Mouse (Mus musculus) brain, embryonic 18.5 days (tissue): ENCODE measurements at regions not wholly inside any gene's neighbourhood (a gene's known extent, or its start where the extent isn't known, plus 50 kb on each side); places are given as distances from the start of the nearest gene placed in this dataset.

Experiments used
- DNase-seq: peaks from one replicate; pipeline ENCODE4 v3.0.0-alpha.2; 2012; ENCODE audit warnings: low read depth, low spot score

DNA sequence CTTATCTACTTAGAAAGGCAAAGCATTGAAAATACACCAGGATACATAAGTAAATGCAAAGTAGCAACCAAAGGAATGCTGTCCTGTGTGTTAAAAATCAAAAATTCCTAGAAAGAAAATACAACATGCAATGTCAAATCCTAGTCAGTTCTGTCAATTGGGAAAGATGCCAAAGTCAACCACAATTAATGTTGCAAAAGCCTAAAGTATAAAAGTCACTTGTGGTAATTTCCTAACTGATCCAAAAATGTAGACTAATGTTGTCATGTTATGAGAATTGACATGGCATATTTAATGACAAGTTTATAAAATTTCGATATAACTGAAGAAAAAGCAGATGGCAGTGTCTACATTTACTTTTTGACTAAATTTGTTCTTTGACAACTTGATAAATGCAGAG is 822.8 kb downstream of the Adgrl2 start:
- peak; percentile 54 for DNase-seq

- DNase-seq = no peak
Observed at GRCm38 (mm10) chr3:148159059-148159458, 831.3 kb downstream of the Adgrl2 start.

DNA sequence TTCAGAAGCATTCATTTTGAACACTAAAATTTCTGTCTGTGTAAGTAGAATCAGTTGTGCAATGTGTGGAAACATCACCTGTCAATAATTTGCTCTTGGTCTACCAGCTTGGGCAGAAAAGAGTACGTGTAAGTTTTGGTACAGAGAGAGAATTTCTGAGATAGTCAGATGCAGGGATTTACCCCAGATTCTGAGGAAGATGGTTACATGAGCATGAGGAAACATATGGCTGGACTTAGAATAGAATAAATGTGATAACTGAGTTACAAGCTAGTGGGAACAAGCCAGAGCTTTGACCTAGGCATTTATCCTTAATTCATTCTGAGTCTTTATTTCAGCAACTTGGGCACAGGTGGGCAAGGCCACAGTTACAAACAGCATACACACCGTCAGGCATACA is 831.8 kb downstream of the Adgrl2 start:
- no peak for DNase-seq

DNA sequence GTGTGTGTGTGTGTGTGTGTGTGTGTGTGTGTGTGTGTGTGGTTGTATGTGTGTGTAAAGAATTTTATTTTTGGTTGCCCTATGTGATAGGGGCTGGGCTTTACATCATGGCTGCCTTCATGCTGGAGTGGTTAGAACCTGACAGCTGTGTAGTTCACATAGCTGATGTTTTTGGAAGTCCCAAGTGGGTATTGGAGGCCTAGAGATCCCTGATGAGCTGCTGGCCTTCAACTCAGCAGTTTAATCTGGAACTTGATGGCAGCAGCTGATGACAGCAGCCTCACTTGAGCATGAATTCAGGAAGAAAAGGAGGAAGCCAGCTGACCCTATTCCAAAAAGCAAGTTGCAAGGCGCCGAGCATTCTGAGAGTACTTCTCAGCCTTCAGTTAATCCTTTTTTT is 846.6 kb downstream of the Adgrl2 start:
- DNase-seq = no peak

DNA sequence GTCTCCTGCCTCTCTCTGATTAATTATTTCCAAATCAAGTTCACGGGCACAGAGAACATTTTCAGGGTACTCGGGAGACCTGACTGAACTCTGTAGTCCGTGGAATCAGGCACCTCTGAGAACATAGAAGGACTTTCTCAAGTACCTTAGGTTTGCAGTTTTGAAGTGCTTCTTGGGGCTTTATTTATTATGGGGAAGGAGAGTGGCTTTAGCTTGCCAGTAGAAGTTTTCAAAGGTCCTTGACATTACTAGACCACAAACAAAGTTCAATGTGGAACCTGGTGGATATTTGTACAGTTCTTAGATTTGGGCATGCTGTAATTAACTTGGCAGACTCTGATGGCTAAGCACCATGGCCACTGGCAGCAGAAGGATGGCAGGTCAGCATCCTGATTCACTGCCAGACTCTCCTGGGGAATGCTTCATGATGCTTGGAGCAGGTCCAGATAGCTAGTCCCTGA is 853.5 kb downstream of the Adgrl2 start:
- DNase-seq = no peak

DNA sequence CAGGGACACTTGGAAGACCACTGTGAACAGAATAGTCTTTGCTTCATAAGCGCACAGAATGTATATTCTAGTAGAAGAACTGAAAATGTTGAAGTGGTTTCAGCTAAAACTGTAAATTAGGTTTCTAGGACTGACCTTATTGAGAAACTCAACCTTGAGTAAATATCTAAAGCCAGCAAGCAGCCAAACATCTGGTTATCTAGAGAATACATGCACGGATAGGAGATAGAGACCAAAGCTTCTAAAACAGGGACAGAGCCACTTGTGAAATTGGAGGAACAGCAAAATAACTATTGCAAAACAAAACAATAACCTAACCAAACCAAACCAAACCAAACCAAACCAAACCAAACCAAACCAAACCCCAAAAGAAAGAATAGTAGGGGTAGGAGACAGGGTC is 855.7 kb downstream of the Adgrl2 start:
- DNase-seq = no peak

DNA sequence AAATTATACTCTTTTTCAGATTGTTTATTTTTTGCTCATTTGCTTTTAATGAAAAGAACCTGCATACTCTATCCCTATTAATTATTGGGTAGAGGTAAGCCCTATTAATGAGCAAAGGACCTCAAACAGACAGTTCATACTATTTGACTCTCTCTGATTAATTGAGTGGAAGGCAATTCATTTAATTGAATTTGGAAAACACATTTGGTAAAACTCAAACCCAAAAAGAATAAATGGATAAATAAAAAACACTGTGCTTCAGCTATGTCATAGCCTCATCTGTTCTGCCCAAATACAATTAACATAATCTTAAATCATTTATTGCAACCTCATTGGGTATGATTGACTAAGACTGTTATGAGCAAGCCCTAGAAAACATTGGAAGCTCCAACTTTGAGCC is 874.8 kb downstream of the Adgrl2 start:
- DNase-seq = no peak

- DNase-seq = no peak
Observed at GRCm38 (mm10) chr3:148112204-148112603, 878.2 kb downstream of the Adgrl2 start.

- DNase-seq = no peak
Observed at GRCm38 (mm10) chr3:148107031-148107430, 883.3 kb downstream of the Adgrl2 start.

GRCm38 (mm10) chr3:148093930-148094329 is 896.4 kb downstream of the Adgrl2 start:
- no peak for DNase-seq

- DNase-seq = no peak
Observed at GRCm38 (mm10) chr3:148075841-148076240, 914.5 kb downstream of the Adgrl2 start.

DNA sequence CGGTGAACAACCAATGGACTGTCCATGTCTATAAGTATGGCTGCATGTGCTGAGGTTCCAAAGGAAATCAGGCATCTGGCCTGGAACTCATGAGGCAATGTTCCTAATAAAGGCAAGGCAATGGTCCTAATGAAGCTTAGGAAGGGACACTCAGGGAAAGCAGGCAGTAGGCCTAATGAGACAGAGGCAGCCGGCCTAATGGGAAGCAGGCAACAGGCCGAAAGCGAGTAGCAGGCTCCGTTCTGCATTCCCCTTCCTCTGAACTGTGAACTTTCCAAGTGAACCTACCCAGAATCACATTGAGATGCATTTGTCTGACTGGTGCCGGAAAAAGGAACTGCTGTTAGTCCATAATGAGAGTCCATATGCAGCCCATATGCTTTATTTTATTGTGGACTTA is 923.7 kb downstream of the Adgrl2 start:
- DNase-seq = no peak

DNA sequence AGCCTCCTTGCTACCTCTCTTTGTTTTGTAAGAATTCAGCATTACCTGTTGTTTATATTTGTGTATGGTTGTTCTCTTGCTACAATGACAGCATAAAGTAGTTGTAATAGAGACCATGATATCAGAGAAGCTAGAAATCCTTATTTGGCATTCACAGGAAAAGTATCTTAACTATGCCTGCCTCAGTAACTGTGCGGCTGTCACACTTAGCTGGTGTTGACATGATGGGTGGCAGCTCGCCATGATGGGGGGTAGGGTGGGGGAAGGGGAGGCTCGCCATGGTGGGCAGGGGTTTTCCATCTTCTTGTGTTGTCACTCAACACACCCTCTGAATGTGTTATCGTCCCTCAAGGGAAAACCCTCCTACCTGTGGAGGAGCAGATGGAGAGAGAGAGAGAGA is 934.3 kb downstream of the Adgrl2 start:
- DNase-seq = no peak

DNA sequence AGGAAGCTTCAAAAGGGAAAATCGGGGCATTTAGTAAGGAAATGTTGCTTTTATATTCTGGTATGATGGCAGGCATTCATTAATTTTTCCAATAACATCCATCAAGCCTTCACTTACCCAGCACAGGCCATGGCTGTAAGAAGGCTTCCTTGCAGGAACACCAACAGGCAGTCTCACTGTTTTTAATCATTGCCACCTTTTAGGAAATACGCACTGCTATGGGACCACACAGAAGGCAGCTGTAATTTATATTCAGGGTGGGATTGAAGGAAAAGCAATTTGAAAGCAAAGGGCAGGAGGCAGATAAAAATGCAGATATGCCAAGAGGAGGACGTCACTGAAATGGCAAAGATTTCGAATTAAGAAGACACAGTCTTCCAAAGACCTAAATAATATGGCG is 937.8 kb downstream of the Adgrl2 start:
- no peak for DNase-seq

- no peak for DNase-seq
Observed at GRCm38 (mm10) chr3:148048247-148048646, 942.1 kb downstream of the Adgrl2 start.

DNA sequence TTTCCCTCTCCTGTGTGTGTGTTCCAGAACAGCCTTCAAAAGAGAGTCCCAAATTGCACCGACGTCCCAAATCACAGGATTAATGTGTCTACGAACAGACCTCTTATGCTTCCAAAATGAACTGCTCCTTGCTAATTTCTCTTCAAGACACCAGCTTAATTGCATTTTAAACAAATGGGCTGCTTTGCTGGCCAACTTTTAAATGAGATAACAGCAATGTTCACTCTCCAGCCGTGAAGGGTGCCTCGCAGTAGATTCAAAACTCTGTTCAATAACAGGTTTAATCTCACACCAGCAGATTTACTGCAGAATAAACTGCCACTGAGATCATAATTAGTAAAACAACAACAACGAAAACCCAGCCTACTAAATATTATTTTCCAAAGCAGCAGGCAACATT is 957.8 kb downstream of the Adgrl2 start:
- no peak for DNase-seq

GRCm38 (mm10) chr3:148005831-148006230 is 984.5 kb downstream of the Adgrl2 start:
- no peak for DNase-seq

- no peak for DNase-seq
Observed at GRCm38 (mm10) chr3:148004006-148004405, 986.3 kb downstream of the Adgrl2 start.

GRCm38 (mm10) chr3:147999330-147999953 is 990.9 kb downstream of the Adgrl2 start:
- DNase-seq = no peak

DNA sequence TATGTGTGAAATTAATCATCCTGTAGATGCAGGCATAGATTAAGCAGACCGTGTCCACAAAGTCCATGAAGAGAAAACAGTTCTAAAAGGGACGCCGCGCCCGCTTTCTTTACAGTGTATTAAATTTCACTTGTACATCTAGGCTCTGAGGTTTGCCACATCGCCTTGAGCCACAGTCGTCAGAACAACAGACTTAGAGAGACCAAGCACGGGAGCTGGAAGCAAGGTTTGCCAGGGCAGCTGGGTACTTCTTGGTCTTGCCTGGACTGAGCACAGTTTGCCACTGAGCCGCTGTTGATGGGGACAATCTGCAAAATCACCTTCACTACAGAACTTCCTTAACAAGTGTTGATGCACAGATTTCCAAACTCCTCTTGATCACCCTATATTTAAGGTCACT is 998.6 kb downstream of the Adgrl2 start:
- no peak for DNase-seq

DNA sequence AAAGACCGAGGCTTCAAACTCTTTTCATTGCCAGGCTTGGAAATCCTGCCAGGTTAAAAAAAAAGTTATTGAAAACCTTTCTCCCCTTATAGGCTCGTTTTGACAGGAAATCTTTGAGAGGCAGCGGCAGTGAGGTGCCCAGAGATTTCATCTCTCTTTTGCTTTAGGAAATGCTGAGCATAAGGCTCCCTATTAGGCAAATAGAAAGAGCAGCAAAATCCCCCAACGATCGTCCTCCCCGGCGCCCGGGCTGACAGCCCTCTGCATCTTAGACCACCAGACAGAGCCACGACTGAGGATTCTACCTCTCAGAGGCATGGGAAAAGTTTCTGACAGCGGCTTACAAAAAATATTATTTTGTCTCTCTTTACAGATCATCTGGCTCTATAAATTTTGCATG is 999.5 kb downstream of the Adgrl2 start:
- no peak for DNase-seq

GRCm38 (mm10) chr3:147982831-147983230 is 1007.5 kb downstream of the Adgrl2 start:
- DNase-seq = no peak

GRCm38 (mm10) chr3:147981621-147982020 is 1008.7 kb downstream of the Adgrl2 start:
- no peak for DNase-seq

DNA sequence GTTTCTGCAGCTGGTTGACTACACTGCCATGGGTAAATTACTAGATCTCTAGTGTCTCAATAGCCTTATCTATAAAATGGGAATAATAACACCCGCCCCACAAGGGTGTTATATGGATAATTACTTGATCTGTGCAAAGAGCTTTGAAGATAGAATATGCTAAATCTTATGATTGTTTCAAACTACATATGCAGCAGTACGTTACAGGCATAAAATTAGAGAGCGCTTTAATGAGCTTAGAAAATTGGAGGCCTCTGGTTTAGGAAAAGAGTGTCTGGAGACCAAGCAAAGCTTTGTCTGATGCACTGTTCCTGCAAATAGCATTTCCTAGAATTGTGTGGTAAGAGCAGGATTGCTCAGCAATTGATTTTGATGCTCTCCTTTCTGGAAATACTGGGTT is 1013.8 kb downstream of the Adgrl2 start:
- no peak for DNase-seq
